Mouse (Mus musculus): ENCODE measurements around the gene Olfr573-ps1. TPM values are rescaled to one million over a fixed set of nuclear protein-coding genes. Genes with fewer than 3 reads are reported as not detected.

Gene Olfr573-ps1
- not detected for polyA plus RNA-seq (2012; fragmentation: generic; extraction: Trizol)

DNA sequence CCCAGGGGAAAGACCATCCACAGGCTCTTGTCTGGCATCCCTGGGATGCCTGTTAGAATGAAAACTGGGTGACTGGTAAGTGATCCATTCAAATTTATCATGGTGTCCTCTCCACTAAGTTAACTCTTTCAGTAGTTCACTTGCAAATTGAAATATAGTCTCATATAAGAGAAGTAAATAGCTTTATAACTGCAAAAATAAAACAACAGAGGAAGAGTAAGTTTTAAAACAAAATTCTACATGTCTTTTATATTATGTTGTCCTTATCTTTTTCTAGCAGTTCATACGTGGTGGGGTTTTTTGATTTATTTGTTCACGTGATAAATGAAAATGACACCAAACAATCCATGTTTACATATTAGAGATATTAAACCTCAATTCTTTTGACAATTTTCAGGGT is at the start of gene Olfr573-ps1:
Gene Olfr573-ps1, minus strand, starts transcription at position 101 of the 400 bp plus-strand sequence.

DNA sequence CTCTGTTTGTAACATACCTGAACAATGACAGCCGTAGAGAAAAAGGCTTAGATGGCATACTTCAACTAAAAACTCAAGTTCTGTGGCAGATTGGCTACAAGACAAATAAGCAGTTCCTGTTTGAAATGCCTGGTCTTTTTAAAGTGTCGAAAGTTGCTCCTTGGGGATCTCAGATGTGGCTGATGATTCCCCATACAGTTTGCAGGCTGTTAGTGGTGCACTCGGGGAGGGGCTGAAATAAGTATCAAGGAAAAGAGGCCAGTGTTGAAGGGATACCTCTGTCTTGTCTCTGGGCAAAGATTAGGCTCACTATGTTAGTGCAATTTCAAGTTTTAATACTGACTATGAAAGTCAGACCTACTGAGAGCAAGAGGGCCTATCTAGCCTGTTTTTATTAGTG is 46.8 kb upstream of the Olfr573-ps1 start, which contains the start of gene Olfr578:
Gene Olfr578, minus strand, starts transcription at position 101 of the 400 bp plus-strand sequence.

DNA sequence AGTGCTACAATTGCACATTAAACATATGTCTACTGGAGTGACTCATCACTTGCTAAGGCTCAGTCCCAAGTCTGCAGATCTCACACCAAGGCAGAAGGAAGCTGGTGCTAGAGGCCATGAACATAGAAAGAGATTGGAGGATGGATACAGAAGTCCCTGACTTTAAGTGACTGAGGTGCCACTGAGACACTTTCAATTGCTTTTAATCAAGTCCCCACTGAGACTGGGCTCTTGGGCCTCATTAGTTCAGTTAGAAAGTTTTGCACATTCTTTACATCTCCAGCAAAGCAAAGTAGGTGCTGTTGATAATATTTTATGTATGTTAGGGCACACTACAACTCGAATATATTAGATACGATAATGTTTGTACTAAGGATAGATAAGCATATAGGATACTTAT is 33.5 kb upstream of the Olfr573-ps1 start, which contains the start of gene Olfr577:
Gene Olfr577, minus strand, starts transcription at position 101 of the 400 bp plus-strand sequence.

DNA sequence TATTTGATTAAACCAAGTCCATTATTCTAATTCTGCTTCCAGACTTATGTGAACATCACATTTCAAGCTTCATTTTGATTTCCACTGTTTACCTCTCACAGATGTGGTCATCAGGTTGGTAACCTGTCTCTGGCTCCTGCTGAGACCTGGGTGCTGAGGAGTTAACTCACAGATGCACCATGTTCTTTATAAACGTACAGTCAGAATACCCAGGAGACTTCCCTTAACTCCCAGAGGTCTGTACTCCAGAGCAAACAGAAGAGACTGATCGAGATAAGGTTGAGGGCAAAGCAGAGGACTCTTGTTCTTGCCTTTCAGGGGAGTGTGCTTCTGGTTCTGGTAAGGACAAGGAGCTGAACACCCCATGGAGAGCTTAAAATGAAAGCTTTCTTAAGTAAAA is 20.0 kb upstream of the Olfr573-ps1 start, which contains the start of gene Olfr576:
Gene Olfr576, plus strand, starts transcription at position 301 of the 400 bp plus-strand sequence.

DNA sequence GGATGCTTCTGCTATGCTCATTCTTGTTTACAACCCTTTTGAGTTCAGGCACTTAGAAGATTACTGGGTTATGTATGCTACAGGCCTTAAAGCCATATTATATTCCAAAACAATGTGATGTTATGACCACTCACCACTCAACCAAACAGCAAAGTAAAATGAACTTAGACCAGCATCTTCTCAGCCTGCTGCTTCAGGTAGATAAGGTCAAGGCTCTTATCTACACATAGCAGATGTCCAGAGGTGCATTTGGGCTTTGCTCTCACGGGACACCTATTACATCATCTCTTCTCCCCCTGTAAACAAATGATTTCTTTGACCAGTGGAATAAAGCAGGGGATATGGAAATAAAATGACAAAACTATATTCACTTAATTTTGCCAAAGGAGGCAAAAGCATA is 16.2 kb upstream of the Olfr573-ps1 start, which contains the start of gene Olfr575:
Gene Olfr575, minus strand, starts transcription at position 183 of the 400 bp plus-strand sequence.

DNA sequence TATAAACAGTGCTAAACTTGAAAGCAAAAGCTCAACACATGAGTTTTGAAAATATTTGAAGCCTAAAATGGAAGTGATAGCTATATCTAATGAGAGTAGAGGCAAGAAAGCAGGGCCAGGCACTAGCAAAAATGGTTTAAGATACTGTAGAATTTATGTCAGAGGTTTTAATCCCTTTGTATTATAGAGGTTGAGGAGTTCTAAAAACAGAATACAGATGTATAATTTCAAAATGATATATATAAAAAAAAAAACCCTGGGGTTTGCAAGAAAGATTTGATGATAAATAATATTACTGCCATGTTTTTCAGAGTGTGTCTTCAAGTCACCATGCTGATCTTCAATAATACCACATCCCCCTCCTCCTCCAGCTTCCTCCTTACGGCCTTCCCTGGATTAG is 5.8 kb upstream of the Olfr573-ps1 start, which contains the start of gene Olfr574:
Gene Olfr574, plus strand, starts transcription at position 301 of the 400 bp plus-strand sequence.

DNA sequence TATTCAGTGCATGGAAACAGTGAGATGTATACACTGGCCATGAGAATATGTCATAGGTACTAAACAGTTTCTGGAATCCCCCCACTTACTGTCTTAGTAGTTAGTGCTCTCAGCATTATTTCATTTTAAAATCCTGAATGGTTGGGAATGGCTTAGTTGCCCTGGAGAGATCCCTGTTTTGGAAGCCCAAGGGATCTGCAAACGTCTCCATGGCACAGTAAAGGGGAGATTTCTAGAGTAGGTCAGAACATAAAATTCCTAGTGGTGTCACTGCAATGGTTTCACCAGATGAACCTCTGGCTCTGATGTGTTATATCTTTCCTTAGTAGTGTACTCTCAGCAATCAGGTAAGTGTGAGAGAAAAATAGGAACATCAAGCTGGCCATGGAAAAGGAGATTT is 18.3 kb downstream of the Olfr573-ps1 start, which contains the start of gene Olfr572:
Gene Olfr572, plus strand, starts transcription at position 301 of the 400 bp plus-strand sequence.

DNA sequence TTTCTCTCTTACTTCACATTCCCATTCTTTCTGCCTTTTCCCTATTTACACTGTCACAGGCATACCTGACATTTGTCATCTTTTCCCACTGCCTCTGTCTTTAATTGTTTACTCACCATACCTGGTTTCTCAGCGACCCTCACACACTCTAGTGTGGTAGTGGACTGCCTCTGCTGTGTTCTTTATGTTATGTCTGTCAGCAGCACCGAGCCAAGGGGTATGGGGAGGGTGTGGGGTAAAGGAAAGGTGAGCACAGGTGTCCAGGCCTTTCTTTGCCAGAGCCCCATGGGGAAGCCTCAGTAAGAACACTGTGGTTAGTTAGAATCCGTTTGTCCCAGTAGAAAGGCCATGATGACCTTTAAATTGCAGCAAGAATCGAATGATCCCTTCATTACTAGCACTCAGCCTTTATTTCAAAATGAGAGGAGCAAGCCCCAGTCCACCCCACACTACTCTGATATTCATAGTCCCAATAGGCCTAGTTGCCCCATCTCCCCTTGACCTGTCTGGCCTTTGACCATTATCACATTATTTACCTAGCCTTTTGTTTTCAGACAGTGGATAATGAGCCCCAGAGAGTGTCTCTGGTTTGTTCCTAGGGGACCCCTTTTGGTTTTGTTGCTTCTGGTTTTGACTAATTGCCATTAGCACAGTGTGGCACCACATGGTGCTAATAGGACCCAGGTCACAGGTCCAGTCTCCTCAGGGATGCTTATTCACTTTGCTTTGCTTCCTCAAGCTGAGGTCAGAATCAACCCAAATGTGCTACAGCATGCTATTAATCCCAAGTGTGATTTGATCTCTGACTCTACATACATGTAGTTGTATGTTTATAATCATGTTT is 25.1 kb downstream of the Olfr573-ps1 start, which contains the start of gene Olfr571:
Gene Olfr571, minus strand, starts transcription at position 505 of the 844 bp plus-strand sequence.

Other genes starting within 250 kb of the Olfr573-ps1 start
- not detected for gene Olfr557, start 246.7 kb downstream of the Olfr573-ps1 start, polyA plus RNA-seq (2012; fragmentation: generic; extraction: Trizol)
- not detected for gene Olfr558, start 240.4 kb downstream of the Olfr573-ps1 start, polyA plus RNA-seq (2012; fragmentation: generic; extraction: Trizol)
- not detected for gene Olfr33, start 223.5 kb downstream of the Olfr573-ps1 start, polyA plus RNA-seq (2012; fragmentation: generic; extraction: Trizol)
- not detected for gene Olfr559, start 215.1 kb downstream of the Olfr573-ps1 start, polyA plus RNA-seq (2012; fragmentation: generic; extraction: Trizol)
- not detected for gene Olfr560, start 183.2 kb downstream of the Olfr573-ps1 start, polyA plus RNA-seq (2012; fragmentation: generic; extraction: Trizol)
- not detected for gene Olfr78, start 183.1 kb downstream of the Olfr573-ps1 start, polyA plus RNA-seq (2012; fragmentation: generic; extraction: Trizol)
- not detected for gene Olfr561, start 171.4 kb downstream of the Olfr573-ps1 start, polyA plus RNA-seq (2012; fragmentation: generic; extraction: Trizol)
- not detected for gene Olfr564, start 139.1 kb downstream of the Olfr573-ps1 start, polyA plus RNA-seq (2012; fragmentation: generic; extraction: Trizol)
- gene Olfr566, start 83.8 kb downstream of the Olfr573-ps1 start, polyA plus RNA-seq (2012; fragmentation: generic; extraction: Trizol): not detected
- not detected for gene Olfr568, start 65.5 kb downstream of the Olfr573-ps1 start, polyA plus RNA-seq (2012; fragmentation: generic; extraction: Trizol)
- gene Olfr569, start 51.7 kb downstream of the Olfr573-ps1 start, polyA plus RNA-seq (2012; fragmentation: generic; extraction: Trizol): not detected
- not detected for gene Olfr570, start 48.0 kb downstream of the Olfr573-ps1 start, polyA plus RNA-seq (2012; fragmentation: generic; extraction: Trizol)
- gene Olfr571, start 25.0 kb downstream of the Olfr573-ps1 start, polyA plus RNA-seq (2012; fragmentation: generic; extraction: Trizol): not detected
- not detected for gene Olfr572, start 18.2 kb downstream of the Olfr573-ps1 start, polyA plus RNA-seq (2012; fragmentation: generic; extraction: Trizol)
- gene Olfr574, start 5.9 kb upstream of the Olfr573-ps1 start, polyA plus RNA-seq (2012; fragmentation: generic; extraction: Trizol): not detected
- not detected for gene Olfr575, start 16.2 kb upstream of the Olfr573-ps1 start, polyA plus RNA-seq (2012; fragmentation: generic; extraction: Trizol)
- gene Olfr576, start 20.1 kb upstream of the Olfr573-ps1 start, polyA plus RNA-seq (2012; fragmentation: generic; extraction: Trizol): not detected
- gene Olfr577, start 33.4 kb upstream of the Olfr573-ps1 start, polyA plus RNA-seq (2012; fragmentation: generic; extraction: Trizol): not detected
- not detected for gene Olfr578, start 46.7 kb upstream of the Olfr573-ps1 start, polyA plus RNA-seq (2012; fragmentation: generic; extraction: Trizol)
- gene Olfr582, start 95.4 kb upstream of the Olfr573-ps1 start, polyA plus RNA-seq (2012; fragmentation: generic; extraction: Trizol): not detected
- gene Olfr583, start 108.7 kb upstream of the Olfr573-ps1 start, polyA plus RNA-seq (2012; fragmentation: generic; extraction: Trizol): not detected
- gene Olfr584, start 139.3 kb upstream of the Olfr573-ps1 start, polyA plus RNA-seq (2012; fragmentation: generic; extraction: Trizol): not detected
- gene Olfr585, start 155.1 kb upstream of the Olfr573-ps1 start, polyA plus RNA-seq (2012; fragmentation: generic; extraction: Trizol): not detected
- gene Olfr586, start 183.1 kb upstream of the Olfr573-ps1 start, polyA plus RNA-seq (2012; fragmentation: generic; extraction: Trizol): not detected
- not detected for gene Olfr588-ps1, start 198.3 kb upstream of the Olfr573-ps1 start, polyA plus RNA-seq (2012; fragmentation: generic; extraction: Trizol)
- gene Olfr589, start 213.8 kb upstream of the Olfr573-ps1 start, polyA plus RNA-seq (2012; fragmentation: generic; extraction: Trizol): not detected
- gene Olfr591, start 235.8 kb upstream of the Olfr573-ps1 start, polyA plus RNA-seq (2012; fragmentation: generic; extraction: Trizol): not detected
- gene Olfr592, start 242.2 kb upstream of the Olfr573-ps1 start, polyA plus RNA-seq (2012; fragmentation: generic; extraction: Trizol): not detected